Mouse (Mus musculus): ENCODE results near the gene Prdx3. TPM values are rescaled to one million over a fixed set of nuclear protein-coding genes. Genes with fewer than 3 reads are reported as not detected.

Prdx3 gene
- 10 to 100 TPM; 46.3 to 50.9 TPM for total RNA-seq (2023)

DNA sequence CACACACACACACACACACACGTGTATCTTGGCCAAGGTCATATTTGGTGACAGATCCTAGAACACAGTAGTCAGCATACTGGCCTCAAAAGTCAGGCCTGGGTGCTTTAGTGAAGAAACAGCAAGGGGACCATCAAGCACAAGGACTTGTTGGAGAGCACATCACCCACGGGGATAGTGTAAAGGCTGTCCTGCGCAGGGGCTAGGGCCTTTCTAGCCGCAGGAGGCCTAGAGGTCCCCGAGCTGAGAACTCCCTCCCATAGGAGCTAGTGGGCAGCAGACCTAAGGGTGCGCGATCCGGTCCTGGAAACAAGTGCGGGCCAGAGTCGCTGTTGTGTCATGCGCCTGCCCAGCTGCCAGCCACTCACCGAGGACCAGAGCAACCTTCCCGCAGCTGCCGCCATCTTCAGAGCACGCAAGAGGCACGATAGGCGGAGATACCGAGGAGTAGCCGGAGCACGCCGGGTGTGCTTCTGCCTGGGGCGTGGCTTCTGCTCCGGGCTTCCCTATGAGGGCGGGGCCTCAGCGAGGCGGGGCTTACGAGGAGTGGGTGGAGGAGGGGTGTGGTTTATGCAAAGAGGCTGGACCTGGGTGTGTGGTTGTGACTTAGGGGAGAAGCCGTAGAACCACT, at the start of gene Prdx3:
Gene Prdx3 (minus strand): TSS at position 493 of the 631 bp plus-strand sequence.

DNA sequence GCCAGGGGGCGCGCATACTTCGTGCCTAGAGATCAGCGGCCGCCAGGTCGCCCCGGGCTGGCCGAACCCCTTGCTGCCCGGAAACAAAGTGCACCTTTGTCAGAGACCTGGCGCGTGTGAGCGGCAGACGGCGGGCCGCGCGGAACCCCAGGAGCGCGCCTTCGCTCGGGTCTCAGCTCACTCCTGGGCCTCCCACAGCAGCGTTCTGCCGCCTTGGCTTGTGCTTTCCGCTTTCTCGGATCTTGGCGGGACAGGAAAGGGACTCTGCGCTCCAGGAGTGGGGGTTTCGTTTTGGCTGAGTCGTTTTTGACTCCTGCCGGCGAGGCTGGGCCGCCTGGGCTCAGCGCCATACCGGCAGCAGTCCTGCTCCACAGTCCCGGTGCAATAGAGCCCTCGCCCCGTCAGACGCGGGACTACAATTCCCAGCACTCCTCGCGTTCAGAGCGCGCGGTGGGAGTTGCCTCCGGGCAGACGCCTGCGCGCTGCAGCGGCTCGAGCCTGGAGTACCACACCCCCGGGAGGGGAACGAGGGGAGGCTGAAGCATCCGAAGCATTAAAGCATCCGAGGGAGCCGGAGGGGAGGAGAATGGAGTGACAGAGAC, 15.5 kb upstream of the Prdx3 start, which contains the start of gene Grk5:
Gene Grk5 (plus strand): TSS at position 36 of the 602 bp plus-strand sequence.

DNA sequence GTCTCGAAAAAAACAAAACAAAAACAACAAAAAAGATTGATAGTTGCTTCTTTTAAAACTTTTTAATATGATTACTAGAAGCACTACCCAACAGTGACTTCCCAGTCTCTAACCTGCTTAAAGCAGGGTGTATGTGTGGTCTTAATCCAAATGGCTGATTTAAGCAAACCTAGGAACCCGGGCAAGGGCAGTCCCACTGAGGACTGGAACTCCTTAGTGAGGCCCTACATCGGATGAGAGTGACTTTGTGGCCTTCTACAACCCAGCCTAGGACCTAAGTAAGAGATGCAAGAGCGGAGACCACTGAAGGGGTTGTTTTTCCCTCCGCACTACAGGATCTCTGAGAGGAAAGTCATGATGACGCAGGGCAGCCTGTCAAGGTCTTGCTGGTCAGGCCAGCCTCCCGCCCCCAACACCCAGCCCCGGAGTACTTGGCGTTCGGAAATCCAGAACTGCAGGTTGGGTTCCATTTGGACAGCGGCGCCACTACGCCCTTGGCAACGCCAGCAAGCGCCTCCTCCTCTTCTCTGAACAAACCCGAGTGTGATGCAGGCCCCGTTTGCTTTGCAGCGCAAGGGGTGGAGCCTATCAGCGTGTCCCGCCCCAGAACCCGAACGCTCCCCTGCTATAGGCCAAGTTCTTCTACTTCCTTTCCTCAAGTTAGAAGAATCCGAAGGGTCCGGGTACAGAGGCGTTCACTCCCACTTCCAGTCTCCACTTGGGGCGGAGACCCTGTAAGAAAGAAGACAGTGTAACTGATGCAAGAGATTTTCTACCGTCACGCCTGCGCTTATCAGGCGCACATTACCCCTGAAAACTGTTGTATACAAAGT, 13.3 kb downstream of the Prdx3 start, which contains the start of gene Sfxn4:
Gene Sfxn4 (minus strand): TSS at position 612 of the 833 bp plus-strand sequence.

Other genes with a start within 250 kb of the Prdx3 start
- under 1 TPM; 0.39 to 0.46 TPM for gene Nanos1, start 118.6 kb downstream of the Prdx3 start, total RNA-seq (2023)
- 100 to 1,000 TPM; 178 to 212 TPM for gene Eif3a, start 83.9 kb downstream of the Prdx3 start, total RNA-seq (2023)
- 10 to 100 TPM; 34.6 to 43.2 TPM for gene Fam45a, start 63.0 kb downstream of the Prdx3 start, total RNA-seq (2023)
- under 1 TPM; 0.67 to 0.92 TPM for gene Sfxn4, start 13.1 kb downstream of the Prdx3 start, total RNA-seq (2023)
- 100 to 1,000 TPM; 105 to 115 TPM for gene Grk5, start 15.2 kb upstream of the Prdx3 start, total RNA-seq (2023)

Data from monocyte, adult 59 days (primary cell).